Mouse (Mus musculus) limb, embryonic 13.5 days (tissue): Measurements from ENCODE around the gene Gck. TPM values are rescaled to one million over a fixed set of nuclear protein-coding genes. Genes with fewer than 3 reads are reported as not detected.

ENCODE experiments used
- ATAC-seq: fragments of 200-750 bp; cut with Nextera tagmentation; 2 replicates; pipeline ENCODE4 v1.8.0; 2017; ENCODE audit warnings: low read depth, moderate number of reproducible peaks, moderate TSS enrichment; ENCODE audit not compliant: low FRiP score
- H3K27ac ChIP-seq: fragments of 300-500 bp; sonication (generic); 2 replicates; pipeline ENCODE4 v1.5.1; 2015; ENCODE audit warnings: inconsistent platforms, mild to moderate bottlenecking, moderate library complexity
- H3K27me3 ChIP-seq: fragments of 300-500 bp; sonication (generic); 2 replicates; pipeline ENCODE4 v1.6.1; 2015; ENCODE audit warnings: mild to moderate bottlenecking, inconsistent platforms
- H3K36me3 ChIP-seq: fragments of 300-500 bp; sonication (generic); 2 replicates; pipeline ENCODE4 v1.6.1; 2015; ENCODE audit warnings: inconsistent platforms, mild to moderate bottlenecking, moderate library complexity
- H3K4me1 ChIP-seq: fragments of 300-500 bp; sonication (generic); 2 replicates; pipeline ENCODE4 v1.6.1; 2015; ENCODE audit warnings: inconsistent platforms
- H3K4me2 ChIP-seq: fragments of 300-500 bp; sonication (generic); replicated peaks from 2 replicates; pipeline ENCODE4 v1.6.1; 2015; ENCODE audit warnings: inconsistent platforms, mild to moderate bottlenecking, moderate library complexity
- H3K4me3 ChIP-seq: fragments of 300-500 bp; sonication (generic); 2 replicates; pipeline ENCODE4 v1.5.1; 2015; ENCODE audit warnings: moderate library complexity, mild to moderate bottlenecking, inconsistent platforms
- H3K9ac ChIP-seq: fragments of 300-500 bp; sonication (generic); 2 replicates; pipeline ENCODE4 v1.6.1; 2015; ENCODE audit warnings: mild to moderate bottlenecking, inconsistent platforms
- H3K9me3 ChIP-seq: fragments of 300-500 bp; sonication (generic); 2 replicates; pipeline ENCODE4 v1.6.1; 2016; ENCODE audit warnings: inconsistent platforms
- WGBS: fragments of 180-500 bp; shearing (Covaris S2); methylation state at CpG from one replicate; pipeline ENCODE4 v1.1.7; 2015; 5-methylcytosine and 5-hydroxymethylcytosine counted together
- polyA plus RNA-seq: library from polyadenylated mRNA; unstranded; fragments of >200 nt; fragmentation: Nextera tagmentation; extraction: Ambion mirVana; gene quantifications from 2 replicates; pipeline ENCODE4 v1.2.1, GENCODE M21; 2015

Gene Gck
- polyA plus RNA-seq, 1 experiment from 2014 or later = 1.5 TPM

DNA sequence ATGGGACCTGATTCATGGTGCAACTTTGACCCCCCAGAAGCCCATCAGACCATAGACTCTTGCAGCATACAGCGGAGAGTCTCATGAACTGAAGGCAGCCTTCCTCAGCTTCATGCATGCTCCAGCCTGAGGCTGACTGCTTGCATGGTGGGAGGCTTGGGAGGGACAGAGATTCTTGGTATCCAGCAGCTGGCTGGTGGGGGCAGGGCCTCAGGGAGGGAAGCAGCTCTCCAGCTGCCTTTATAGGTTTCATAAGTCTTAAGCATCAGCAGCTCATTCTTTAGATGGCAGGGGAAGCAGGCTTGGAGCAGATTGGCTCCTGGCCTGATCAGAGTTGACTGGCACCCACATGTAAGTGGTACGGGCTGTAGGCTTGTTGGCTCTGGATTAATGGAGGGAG, 82.7 kb downstream of the Gck start:
- Histone ChIP-seq H3K4me2 (no peak overlapping the region), H3K4me3 (no peak overlapping the region), H3K36me3 (peaks cover 67% of the 10 kb centered on the region), H3K27me3 (peaks cover 10% of the 10 kb centered on the region), H3K9ac (no peak overlapping the region; the same call in 1 of the 2 replicates), H3K27ac (no peak overlapping the region), H3K9me3 (no peaks in the 10 kb centered on the region), H3K4me1 (peaks cover 20% of the 10 kb centered on the region)
- ATAC-seq = no peak; the same call in 1 of the 2 replicates
- WGBS = 84% methylated on average over 2 of the region's 2 CpGs

DNA sequence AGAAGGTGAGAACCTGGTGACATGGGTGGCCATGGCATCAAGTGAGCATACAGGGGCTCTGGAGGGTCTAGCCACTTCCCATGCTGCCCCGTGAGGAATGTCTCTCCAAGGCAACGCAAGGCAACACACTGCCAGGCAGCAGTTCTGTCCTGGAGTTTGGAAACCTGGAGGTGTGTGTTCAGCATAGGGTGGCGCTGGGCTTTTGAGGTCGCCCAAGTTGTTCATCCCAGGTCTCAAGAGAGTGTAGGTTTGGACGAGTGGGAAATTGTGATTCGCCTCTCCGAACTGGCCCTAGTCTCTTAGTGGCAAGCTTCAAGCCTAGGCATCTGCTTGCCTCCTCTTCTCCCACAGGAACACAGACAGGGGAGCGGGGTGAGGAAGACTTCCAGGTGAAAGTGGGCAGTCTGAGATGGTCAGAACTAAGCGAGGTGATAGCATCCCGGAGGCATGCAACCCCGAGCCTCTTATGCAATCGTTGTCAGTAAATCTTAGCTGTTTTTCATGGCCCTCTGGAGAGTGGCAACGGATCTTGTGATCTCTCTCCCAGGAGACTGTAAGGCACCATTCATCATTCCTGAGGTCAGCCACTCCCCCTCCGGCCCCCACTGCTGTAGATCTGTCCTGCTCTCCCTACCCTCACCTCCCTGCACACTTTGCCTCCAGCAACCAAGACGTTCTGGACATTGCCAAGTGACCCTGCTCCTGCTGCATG, 87.3 kb downstream of the Gck start:
- H3K27ac ChIP-seq = no peak overlapping the region
- WGBS = 17% methylated on average over 15 of the region's 15 CpGs
- no peak for ATAC-seq

DNA sequence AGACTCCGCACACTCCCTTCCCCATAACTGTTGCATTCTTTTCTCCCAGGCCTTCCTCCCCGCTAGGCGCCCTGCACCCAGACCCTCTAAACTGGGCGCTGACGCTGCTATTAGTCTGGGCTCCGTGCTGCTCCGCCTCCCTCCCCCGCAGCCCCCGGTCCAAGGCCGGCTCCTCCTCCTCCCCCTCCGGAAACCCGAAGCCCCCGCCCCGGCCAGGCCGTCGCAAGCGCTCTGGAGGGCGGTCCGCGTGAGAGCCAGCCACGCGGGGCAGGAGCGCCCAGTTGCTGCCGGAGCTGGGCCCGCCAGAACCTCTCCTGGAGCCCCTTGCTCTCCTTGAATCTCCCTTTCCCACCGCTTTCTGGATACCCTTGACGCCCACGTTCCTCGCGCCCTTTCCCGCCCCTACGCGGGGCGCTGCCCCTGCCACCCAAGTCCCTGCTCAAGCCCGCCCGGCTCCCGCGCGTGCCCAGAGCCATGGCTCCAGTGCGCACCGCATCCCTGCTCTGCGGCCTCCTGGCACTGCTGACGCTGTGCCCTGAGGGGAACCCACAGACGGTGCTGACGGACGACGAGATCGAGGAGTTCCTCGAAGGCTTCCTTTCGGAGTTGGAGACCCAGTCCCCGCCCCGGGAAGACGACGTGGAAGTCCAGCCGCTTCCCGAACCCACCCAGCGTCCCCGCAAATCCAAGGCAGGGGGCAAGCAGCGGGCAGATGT, 88.0 kb downstream of the Gck start, which contains the start of gene Aebp1:
Gene Aebp1 (plus strand): TSS at position 270 of the 716 bp plus-strand sequence.
- Histone ChIP-seq H3K4me3 (peak within 1 kb of the TSS; percentile 57), H3K4me2 (peak within 1 kb of the TSS; percentile 83), H3K9ac (peak within 1 kb of the TSS; percentile 77), H3K27me3 (peaks cover 37% of the 10 kb centered on the region), H3K36me3 (peaks cover 22% of the 10 kb centered on the region), H3K9me3 (peaks cover 5% of the 10 kb centered on the region; the same call in 1 of the 2 replicates), H3K27ac (no peak within 1 kb of the TSS), H3K4me1 (peaks cover 29% of the 10 kb centered on the region)
- peak; percentile 79 for ATAC-seq
- 1% methylated on average over 59 of the region's 59 CpGs for WGBS

More for the DNA sequence above, 87.3 kb downstream of the Gck start:
- Histone ChIP-seq H3K36me3 (peaks cover 22% of the 10 kb centered on the region), H3K4me3 (peak overlapping the region; percentile 57), H3K4me2 (peak overlapping the region; percentile 83), H3K9ac (peak overlapping the region; percentile 77), H3K27me3 (peaks cover 37% of the 10 kb centered on the region), H3K4me1 (peaks cover 32% of the 10 kb centered on the region), H3K9me3 (peaks cover 5% of the 10 kb centered on the region; the same call in 1 of the 2 replicates)

DNA sequence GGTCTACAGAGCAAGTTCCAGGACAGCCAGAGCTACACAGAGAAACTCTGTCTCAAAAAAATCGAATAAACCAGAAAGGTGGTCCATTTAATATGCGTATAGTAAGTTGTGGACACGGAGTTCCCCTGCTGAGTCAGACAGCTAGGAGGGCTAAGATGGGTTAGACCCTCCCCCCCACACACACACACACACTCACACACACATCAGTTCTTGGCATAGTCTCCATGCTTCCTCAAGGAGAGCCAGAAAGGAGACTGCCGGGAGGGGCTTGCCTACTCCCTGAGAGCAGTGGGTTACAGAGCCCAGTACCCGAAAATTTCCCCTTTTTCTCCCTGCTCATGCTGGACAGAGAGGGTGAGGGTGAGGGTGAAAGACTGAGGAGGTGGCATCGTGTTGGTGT, 89.2 kb downstream of the Gck start:
- H3K4me1 ChIP-seq = peaks cover 40% of the 10 kb centered on the region
- peaks cover 37% of the 10 kb centered on the region for H3K27me3 ChIP-seq
- no peak overlapping the region for H3K27ac ChIP-seq
- peaks cover 17% of the 10 kb centered on the region for H3K36me3 ChIP-seq
- no peak overlapping the region for H3K9ac ChIP-seq
- no peak for ATAC-seq
- WGBS = 64% methylated on average over 6 of the region's 6 CpGs
- no peak overlapping the region for H3K4me2 ChIP-seq
- no peak overlapping the region for H3K4me3 ChIP-seq
- peaks cover 5% of the 10 kb centered on the region; the same call in 1 of the 2 replicates for H3K9me3 ChIP-seq

GRCm38 (mm10) chr11:5859883-5860550, 89.9 kb downstream of the Gck start:
- Histone ChIP-seq H3K4me1 (peaks cover 42% of the 10 kb centered on the region), H3K4me2 (no peak overlapping the region), H3K27me3 (peaks cover 37% of the 10 kb centered on the region), H3K4me3 (no peak overlapping the region), H3K36me3 (peaks cover 11% of the 10 kb centered on the region), H3K9ac (no peak overlapping the region), H3K9me3 (peaks cover 5% of the 10 kb centered on the region; the same call in 1 of the 2 replicates), H3K27ac (no peak overlapping the region)
- 82% methylated on average over 13 of the region's 13 CpGs for WGBS
- no peak for ATAC-seq

DNA sequence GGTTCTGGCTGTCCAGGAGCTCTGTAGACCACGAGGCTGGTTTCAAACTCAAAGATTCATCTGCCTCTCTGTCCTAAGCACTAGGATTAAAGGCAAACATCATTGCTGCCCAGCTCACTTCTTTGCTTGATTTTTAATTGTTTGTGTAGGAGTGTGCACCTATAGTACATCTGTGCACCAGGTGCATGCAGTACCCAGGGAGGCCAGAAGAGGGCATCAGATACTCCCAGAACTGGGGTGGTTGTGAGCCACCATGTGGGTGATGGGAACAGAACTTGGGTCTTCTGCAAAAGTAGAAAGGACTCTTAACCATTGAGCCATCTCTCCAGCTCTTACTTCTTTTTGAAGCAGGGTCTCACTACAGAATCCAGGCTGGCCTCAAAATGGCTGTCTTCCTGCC, 91.2 kb downstream of the Gck start:
- Histone ChIP-seq H3K27ac (no peak overlapping the region), H3K4me3 (no peak overlapping the region), H3K27me3 (peaks cover 37% of the 10 kb centered on the region), H3K36me3 (no peaks in the 10 kb centered on the region), H3K4me1 (peaks cover 42% of the 10 kb centered on the region), H3K4me2 (no peak overlapping the region), H3K9me3 (peaks cover 5% of the 10 kb centered on the region; the same call in 1 of the 2 replicates), H3K9ac (no peak overlapping the region)
- 79% methylated on average over 1 of the region's 1 CpGs for WGBS
- no peak for ATAC-seq

DNA sequence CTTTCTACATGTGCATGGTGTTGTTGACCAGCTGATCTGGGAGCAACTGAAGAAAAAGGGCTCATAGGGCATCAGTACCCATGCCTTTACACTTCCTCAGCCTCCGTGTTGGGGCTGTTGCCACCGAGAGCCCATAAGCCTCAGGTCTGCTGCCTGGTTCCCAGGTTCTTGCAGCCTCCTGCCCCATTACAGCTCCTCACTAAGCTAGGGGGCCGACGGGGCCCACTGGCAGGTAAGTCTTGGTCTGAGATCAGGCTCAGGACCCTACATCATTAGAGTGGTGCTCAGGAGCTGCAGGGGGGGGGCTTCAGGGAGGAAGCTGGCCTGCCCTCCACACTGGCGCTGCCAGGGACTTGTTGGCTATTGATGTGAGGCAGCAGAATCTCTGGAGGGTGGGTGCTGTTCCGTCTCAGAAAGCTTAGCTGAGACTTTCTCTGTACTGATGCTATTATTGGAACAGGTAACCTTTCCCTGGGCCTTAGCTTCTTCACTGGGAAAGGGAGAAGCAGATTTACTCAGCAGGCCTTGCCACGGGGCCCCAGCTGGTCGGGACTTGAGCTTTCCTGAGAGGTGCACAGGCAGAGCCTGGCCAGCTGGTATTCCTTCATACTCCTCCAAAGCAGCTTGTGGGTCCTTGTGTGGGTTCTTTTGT, 93.3 kb downstream of the Gck start:
- no peak for ATAC-seq
- H3K27ac ChIP-seq = peak overlapping the region; percentile 74; the same call in 1 of the 2 replicates

DNA sequence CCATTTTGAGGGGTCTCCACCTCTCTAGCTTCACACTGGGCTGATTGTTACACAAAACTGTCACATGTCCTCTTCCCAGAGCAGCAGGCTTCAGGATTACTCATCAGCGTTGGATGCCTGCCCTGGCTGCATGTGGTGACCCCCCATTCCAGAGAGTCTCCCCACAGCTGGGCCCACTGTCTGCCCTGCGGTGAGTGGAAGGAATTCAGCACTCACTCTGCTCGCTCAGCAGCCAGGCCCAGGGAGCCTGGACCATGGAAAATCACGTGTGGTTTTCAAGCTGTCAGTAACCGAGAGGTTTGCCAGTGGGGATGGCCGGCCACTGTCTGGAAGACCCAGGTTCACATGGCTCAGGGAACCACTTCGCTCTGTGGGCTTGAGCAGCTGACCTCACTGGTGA, 94.0 kb downstream of the Gck start:
- peaks cover 5% of the 10 kb centered on the region; the same call in 1 of the 2 replicates for H3K9me3 ChIP-seq
- peaks cover 23% of the 10 kb centered on the region for H3K4me1 ChIP-seq
- no peaks in the 10 kb centered on the region for H3K36me3 ChIP-seq
- peaks cover 14% of the 10 kb centered on the region for H3K27me3 ChIP-seq
- no peak overlapping the region for H3K4me3 ChIP-seq
- peak; percentile 80 for ATAC-seq
- 30% methylated on average over 7 of the region's 7 CpGs for whole genome bisulfite sequencing
- H3K27ac ChIP-seq = peak overlapping the region; percentile 74
- peak overlapping the region; percentile 21; the same call in 1 of the 2 replicates for H3K9ac ChIP-seq
- H3K4me2 ChIP-seq = no peak overlapping the region

More for the DNA sequence above, 93.3 kb downstream of the Gck start:
- Histone ChIP-seq H3K9ac (no peak overlapping the region), H3K4me3 (no peak overlapping the region), H3K27me3 (peaks cover 21% of the 10 kb centered on the region), H3K36me3 (no peaks in the 10 kb centered on the region), H3K4me2 (no peak overlapping the region), H3K4me1 (peaks cover 29% of the 10 kb centered on the region), H3K9me3 (peaks cover 5% of the 10 kb centered on the region; the same call in 1 of the 2 replicates)
- WGBS = 77% methylated on average over 8 of the region's 8 CpGs

- H3K27me3 ChIP-seq = peaks cover 10% of the 10 kb centered on the region
- peaks cover 5% of the 10 kb centered on the region; the same call in 1 of the 2 replicates for H3K9me3 ChIP-seq
- no peaks in the 10 kb centered on the region for H3K36me3 ChIP-seq
- peak; percentile 10; the same call in 1 of the 2 replicates for ATAC-seq
- H3K4me1 ChIP-seq = peaks cover 23% of the 10 kb centered on the region
- no peak overlapping the region for H3K4me3 ChIP-seq
- H3K4me2 ChIP-seq = no peak overlapping the region
- peak overlapping the region; percentile 74 for H3K27ac ChIP-seq
- H3K9ac ChIP-seq = 0 out of 2 replicates have a peak overlapping the region, but pooled peaks have one; percentile 21
These were observed 94.4 kb downstream of the Gck start for GRCm38 (mm10) chr11:5855481-5855880.

DNA sequence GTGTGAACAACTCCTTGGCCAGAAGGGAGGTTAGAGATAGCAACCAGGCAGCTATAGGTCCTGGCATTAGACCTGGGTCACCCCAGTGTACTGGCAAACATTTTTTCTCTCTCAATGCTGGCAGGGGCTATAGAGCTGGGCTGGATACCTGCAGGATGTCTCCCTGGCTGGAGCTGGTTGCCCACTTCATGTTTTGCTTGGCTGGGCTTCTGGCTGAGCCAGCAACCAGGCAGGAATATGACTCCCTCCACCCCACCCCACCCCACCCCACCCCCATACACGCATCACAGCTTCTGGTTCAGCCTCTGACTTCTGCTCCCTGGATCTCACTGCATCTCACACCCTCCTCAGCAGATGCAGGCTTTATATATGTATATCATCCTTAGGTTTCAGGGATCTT, 97.6 kb downstream of the Gck start:
- 36% methylated on average over 1 of the region's 1 CpGs for WGBS
- no peaks in the 10 kb centered on the region for H3K36me3 ChIP-seq
- no peaks in the 10 kb centered on the region for H3K27me3 ChIP-seq
- no peak overlapping the region for H3K4me2 ChIP-seq
- no peak overlapping the region for H3K9ac ChIP-seq
- no peak overlapping the region for H3K27ac ChIP-seq
- H3K4me3 ChIP-seq = no peak overlapping the region
- H3K9me3 ChIP-seq = no peaks in the 10 kb centered on the region
- peaks cover 33% of the 10 kb centered on the region for H3K4me1 ChIP-seq
- ATAC-seq = no peak

DNA sequence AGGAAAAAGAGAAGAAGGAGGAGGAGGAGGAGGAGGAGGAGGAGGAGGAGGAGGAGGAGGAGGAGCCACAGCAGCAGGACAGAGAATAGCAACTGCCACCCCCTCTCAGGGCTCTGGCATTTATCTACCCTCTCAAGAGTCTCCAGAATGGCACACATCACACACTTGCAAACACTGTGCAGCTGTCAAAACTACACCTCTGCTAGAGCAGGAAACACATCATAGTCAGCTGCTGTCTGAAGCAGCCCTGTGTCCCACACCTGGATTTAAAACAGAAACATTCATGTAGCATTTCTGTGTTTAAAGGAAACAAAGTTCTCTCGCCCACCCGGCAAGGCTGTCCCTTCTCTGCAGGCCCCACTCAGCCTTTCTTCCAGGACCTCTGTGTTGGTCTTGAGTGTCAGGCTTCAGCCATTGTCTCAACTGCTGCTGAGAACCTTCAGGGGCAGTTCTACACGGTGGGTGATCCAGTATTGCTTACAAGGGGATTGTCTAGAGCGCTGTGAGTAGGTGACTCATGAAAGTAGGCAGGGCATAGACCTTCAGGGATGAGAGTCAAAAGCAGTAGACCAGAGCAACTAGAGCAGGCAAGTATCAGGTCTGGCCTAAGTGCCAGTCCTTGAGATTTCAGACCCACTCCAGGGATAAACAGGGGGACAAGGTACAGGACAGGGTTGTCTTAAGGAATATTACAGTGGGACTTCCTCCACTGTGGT, 98.7 kb downstream of the Gck start:
- Histone ChIP-seq H3K4me1 (peaks cover 24% of the 10 kb centered on the region), H3K27me3 (no peaks in the 10 kb centered on the region), H3K9ac (no peak overlapping the region; the same call in 1 of the 2 replicates), H3K4me3 (no peak overlapping the region), H3K27ac (no peak overlapping the region), H3K36me3 (no peaks in the 10 kb centered on the region), H3K4me2 (no peak overlapping the region), H3K9me3 (no peaks in the 10 kb centered on the region)
- WGBS = 67% methylated on average over 4 of the region's 4 CpGs
- ATAC-seq = no peak
